Mouse (Mus musculus) testis, adult 2 months (tissue): Measurements from ENCODE around the gene Rpsa. TPM values are rescaled to one million over a fixed set of nuclear protein-coding genes. Genes with fewer than 3 reads are reported as not detected.

Experiments
- H3K27ac ChIP-seq: fragments of 200-500 bp; 2 replicates; pipeline ENCODE4 v1.5.1; 2012; ENCODE audit warnings: low read depth, low read length; ENCODE audit not compliant: control insufficient read depth, insufficient read depth
- H3K27me3 ChIP-seq: fragments of 200-500 bp; 2 replicates; pipeline ENCODE4 v1.6.1; 2012; ENCODE audit warnings: mild to moderate bottlenecking, low read length, moderate library complexity; ENCODE audit not compliant: control insufficient read depth, insufficient read depth
- H3K36me3 ChIP-seq: fragments of 200-500 bp; 2 replicates; pipeline ENCODE4 v1.6.1; 2012; ENCODE audit warnings: mild to moderate bottlenecking, low read length; ENCODE audit not compliant: control insufficient read depth, insufficient read depth
- H3K4me1 ChIP-seq: fragments of 200-500 bp; 2 replicates; pipeline ENCODE4 v1.6.1; 2012; ENCODE audit warnings: low read length; ENCODE audit not compliant: control insufficient read depth, insufficient read depth
- H3K4me3 ChIP-seq: fragments of 200-500 bp; 2 replicates; pipeline ENCODE4 v1.5.1; 2012; ENCODE audit warnings: low read depth, mild to moderate bottlenecking, low read length, moderate library complexity, mixed read lengths; ENCODE audit not compliant: control insufficient read depth
- CTCF ChIP-seq: fragments of 200-500 bp; IDR thresholded peaks from 2 replicates; pipeline ENCODE4 v1.5.1; 2012; ENCODE audit warnings: low read depth, mild to moderate bottlenecking, inconsistent platforms, low read length, moderate library complexity; ENCODE audit not compliant: control insufficient read depth, insufficient read depth, insufficient replicate concordance
- POLR2A ChIP-seq: fragments of 200-500 bp; IDR thresholded peaks from 2 replicates; pipeline ENCODE4 v1.6.1; 2012; ENCODE audit warnings: low read depth, mild to moderate bottlenecking, inconsistent platforms, low read length, moderate library complexity; ENCODE audit not compliant: control insufficient read depth
- polyA plus RNA-seq: library from polyadenylated mRNA; depleted of rRNA; stranded (reverse); fragments of >200 nt; gene quantifications from 2 replicates; pipeline ENCODE4 v1.2.3, GENCODE M21; 2012; rRNA removed

The Rpsa gene
- polyA plus RNA-seq, 1 experiment, result 318 TPM

GRCm38 (mm10) chr9:120174436-120175137 lies 47.1 kb downstream of the Rpsa start:
- no peaks in the 10 kb centered on the region for H3K27me3 ChIP-seq
- H3K36me3 ChIP-seq, result no peaks in the 10 kb centered on the region
- peaks cover 6% of the 10 kb centered on the region for H3K4me1 ChIP-seq
- no peak overlapping the region for H3K27ac ChIP-seq
- H3K4me3 ChIP-seq, result peak overlapping the region; percentile 46
- TF ChIP-seq CTCF, result no peak
- no peak for TF ChIP-seq POLR2A

- TF ChIP-seq CTCF (no peak), POLR2A (no peak)
- Histone ChIP-seq H3K27me3 (no peaks in the 10 kb centered on the region), H3K4me1 (peaks cover 11% of the 10 kb centered on the region), H3K4me3 (peak overlapping the region; percentile 49), H3K27ac (no peak overlapping the region), H3K36me3 (no peaks in the 10 kb centered on the region)
Observed at GRCm38 (mm10) chr9:120178813-120179212, 51.3 kb downstream of the Rpsa start.

Other genes with a start within 250 kb of the Rpsa start
- gene Wdr48, start 232.8 kb upstream of the Rpsa start, polyA plus RNA-seq, result 346 and 472 TPM in 2 replicates
- 11.5 and 14.1 TPM in 2 replicates for gene Gorasp1, start 190.1 kb upstream of the Rpsa start, polyA plus RNA-seq
- gene Ttc21a, start 190.1 kb upstream of the Rpsa start, polyA plus RNA-seq, result 66.1 and 68.7 TPM in 2 replicates
- 99.8 and 99.9 TPM in 2 replicates for gene Csrnp1, start 143.0 kb upstream of the Rpsa start, polyA plus RNA-seq
- gene Xirp1, start 104.1 kb upstream of the Rpsa start, polyA plus RNA-seq, result 0.67 and 0.90 TPM in 2 replicates
- gene Cx3cr1, start 57.8 kb upstream of the Rpsa start, polyA plus RNA-seq, result 2.2 and 2.7 TPM in 2 replicates
- not detected in 2 replicates for gene Ccr8, start 35.6 kb upstream of the Rpsa start, polyA plus RNA-seq
- 27.8 and 28.2 TPM in 2 replicates for gene Slc25a38, start 17.3 kb upstream of the Rpsa start, polyA plus RNA-seq
- 0.49 and 0.79 TPM in 2 replicates for gene Mobp, start 22.0 kb downstream of the Rpsa start, polyA plus RNA-seq
- 0.40 and 0.41 TPM in 2 replicates for gene Myrip, start 173.8 kb downstream of the Rpsa start, polyA plus RNA-seq